Mouse (Mus musculus): ENCODE data around the gene Hoxd4.

The Hoxd4 gene

GRCm38 (mm10) chr2:74731799-74732512, 20.2 kb downstream of the Hoxd4 start:
- DNase-seq = no peak

- no peak for DNase-seq
Measured at GRCm38 (mm10) chr2:74732513-74733316, 21.0 kb downstream of the Hoxd4 start.

DNA sequence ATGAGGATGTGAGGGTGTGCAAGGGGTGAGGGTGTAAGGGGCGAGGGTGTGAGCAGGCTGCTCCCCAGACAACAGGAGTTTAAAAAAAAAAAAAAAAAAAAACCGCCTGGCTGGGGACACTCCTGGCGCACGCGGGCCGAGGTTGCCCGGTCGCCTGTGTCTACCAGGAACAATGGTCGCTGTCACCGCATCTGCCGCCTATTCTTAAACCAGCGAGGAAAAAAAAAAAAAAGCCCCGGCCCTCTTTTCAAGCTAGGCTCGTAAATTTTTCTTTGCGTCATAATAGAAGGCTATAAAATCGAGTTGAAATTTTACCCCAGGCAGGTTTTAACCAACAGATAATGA, 21.6 kb downstream of the Hoxd4 start:
- DNase-seq = no peak

GRCm38 (mm10) chr2:74733765-74734164, 22.0 kb downstream of the Hoxd4 start:
- no peak for DNase-seq

DNA sequence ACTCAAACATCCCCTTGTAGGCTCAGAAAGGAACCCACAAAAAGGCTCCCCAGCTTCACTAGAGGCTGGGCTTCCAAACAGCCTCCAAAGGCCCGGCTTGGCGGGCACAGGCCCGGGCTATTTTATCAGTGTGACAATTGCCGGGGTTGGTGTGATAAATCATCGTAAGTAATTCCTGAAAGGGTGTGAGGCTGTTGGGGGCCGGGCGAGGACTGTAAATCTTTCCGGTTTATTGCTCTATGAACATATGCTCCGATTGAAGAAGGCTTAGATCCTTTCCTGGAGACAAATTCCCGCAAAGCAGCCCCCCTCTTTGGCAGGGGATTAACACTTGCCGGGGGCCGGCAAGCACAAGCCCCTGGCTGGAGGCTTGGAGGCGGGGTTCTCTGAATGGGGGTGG, 22.7 kb downstream of the Hoxd4 start:
- no peak for DNase-seq

DNA sequence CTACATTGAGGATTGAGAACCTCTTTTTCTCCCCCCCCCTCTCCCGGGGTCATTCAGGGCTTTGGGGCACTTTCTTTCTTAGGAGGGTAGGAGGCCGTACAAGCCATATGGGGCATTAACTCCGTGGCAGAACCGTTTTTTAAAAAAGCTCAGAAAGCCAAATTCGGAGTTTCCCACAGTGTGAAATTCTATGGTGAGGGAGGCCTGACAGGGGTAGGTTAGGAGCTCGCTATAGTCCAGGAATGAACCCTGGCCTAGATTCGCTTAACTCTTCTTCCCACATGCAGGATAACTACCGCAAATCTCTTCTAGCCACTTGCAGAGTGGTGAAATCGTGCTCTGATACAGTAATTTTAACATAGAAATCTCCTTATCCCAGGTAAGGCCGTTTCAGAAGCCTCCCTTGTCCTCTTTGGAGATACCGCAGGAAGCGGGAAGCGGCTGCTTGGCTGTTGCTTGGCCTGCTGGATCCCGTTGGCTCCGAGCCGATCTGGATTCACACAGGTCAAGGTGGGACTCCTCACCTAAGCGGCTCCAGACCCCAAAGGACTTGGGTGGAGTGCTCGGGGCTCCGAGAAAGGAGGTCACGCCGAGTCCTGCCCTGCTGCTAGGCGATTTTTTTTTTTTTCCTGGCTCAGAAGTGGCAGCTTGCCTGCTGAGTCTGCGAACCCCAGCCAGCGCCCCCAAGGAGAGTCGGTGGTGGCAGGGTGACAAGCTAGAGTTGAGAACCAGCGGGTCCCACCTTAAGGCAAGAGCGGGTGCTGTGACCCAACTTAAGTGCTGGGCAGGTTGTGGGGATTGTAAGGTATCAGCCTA, 23.5 kb downstream of the Hoxd4 start:
- no peak for DNase-seq

DNA sequence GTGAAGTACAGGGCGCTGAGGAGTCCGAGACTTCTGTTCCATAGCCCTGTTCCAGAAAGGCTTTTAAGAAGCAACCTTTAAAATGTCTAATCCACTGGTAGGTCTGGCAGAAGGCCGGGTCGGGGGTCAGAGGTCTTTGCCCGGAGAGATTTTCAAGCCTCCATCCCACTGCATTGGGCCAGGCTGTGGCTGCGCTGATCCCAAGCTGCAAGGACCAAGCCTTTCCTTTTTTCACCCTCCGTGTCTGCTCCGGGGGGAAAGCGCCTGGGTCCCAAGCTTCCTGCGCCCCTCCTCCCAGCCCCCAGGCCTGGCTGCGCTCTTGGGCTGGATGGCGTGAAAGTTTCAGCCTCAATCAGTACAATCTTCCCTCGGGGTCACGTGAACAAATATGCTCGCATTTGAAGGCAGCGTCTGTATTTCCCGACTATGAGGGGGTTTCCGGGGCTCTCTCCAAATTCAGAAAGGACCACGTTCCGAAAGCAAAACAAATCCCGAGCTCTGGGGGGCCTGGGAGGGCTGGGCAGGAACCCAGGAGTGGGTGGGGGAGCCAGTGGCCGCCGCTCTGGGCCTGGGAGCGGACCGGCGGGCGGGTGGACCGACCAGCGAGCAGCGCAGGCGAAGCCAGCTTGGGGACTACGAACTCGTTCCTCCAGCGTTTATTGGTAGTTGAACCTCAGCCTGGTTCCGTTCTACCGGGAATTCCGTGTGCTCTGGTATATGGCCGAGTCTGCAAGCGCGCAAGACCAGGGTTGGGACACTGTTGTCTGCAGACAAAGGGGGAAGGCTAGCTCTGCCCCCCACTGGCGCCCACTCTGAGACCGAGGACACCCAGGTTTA, 24.3 kb downstream of the Hoxd4 start:
- no peak for DNase-seq

DNA sequence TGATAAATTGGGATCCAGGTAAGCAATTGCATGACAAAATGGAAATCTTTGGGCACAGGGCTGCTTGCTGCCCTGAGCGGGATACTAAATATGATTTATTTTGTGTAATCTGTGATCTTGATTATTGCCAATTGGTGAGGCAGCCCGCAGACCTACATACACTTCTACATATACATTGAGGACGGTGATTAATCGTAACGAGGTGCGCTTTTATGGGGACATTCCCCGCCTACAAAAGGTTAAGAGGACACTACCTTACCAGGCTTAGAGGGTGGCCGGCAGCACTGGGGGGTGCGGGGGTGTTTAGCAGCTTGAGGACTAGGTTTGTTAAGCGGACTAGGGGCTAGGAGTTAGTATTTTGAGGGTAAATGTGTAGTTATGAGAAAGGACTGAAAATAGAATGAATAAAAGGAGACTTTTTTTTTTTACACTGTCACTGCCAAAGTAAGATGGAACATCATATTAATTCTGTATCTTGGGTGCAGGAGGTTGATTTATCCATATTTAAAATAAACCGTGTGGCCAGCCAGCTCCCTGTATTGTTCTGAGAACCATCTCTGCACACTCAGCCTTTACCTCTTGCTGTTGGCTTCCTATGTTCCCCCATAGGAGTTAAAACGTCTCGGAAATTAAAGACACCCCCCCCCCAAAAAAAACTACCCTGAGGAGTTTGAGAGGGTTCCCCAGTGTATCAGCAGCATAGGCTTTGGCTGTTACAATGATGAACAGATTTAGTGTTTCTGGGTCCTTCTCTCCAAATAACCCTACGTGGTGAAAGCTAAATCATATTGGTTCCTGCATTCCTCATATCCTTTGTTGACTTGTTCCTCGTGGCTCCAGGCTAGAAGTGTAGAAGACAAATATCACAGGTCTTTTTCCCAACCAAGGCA, 25.2 kb downstream of the Hoxd4 start:
- DNase-seq = no peak

GRCm38 (mm10) chr2:74737578-74738070, 25.9 kb downstream of the Hoxd4 start:
- DNase-seq = no peak

- no peak for DNase-seq
Measured at GRCm38 (mm10) chr2:74738623-74739475, 27.1 kb downstream of the Hoxd4 start.

DNA sequence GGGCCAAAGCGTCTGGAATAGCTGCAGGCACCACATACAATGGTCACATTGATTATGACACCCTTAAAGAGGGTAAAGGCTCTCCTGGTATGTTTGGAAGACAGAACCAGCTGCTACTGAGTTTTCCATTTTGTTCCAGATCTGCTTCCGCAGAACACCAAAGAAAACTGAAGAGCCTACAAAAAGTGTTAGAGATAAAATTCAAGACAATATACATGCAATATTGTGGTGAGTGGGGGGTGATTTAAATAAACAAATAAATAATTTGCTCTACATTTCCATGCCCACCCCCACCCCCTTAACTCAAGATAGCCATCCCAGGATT, 27.7 kb downstream of the Hoxd4 start:
- no peak for DNase-seq

GRCm38 (mm10) chr2:74739869-74740268, 28.1 kb downstream of the Hoxd4 start:
- no peak for DNase-seq

- no peak for DNase-seq
Measured at GRCm38 (mm10) chr2:74740311-74741091, 28.8 kb downstream of the Hoxd4 start.

DNA sequence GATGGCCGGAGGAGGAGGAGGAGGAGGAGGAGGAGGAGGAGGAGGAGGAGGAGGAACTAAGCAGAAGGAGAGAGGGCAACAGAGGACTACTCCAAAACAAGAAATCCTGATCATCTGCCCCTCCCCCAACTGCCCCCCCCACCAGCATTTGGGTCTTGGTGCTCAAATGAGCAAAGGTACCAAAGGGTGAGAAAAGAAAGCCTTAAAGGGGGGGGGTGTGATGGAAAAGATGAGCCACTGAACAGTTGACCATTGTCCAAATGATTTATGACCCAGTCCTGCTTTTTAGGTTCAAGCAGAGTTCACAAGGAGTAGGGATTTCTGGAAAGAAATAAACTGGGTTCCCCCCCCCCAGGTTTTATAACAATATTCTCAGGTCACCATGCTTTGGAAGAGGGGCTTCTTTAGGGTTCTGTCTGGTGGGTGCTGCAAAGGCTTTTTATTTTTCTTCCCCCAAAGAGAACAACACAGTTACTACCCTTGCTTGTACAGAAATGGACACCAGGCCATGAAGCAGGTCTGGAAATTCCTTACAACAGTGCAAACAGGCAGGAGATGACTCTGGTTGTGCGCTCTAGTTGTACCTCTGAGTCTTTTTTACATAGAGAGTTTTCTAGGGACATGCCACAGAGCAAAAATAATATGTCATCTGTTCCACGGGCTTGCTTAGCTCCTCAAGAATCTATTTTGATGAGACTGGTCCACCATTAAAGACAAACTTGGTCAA, 29.7 kb downstream of the Hoxd4 start:
- no peak for DNase-seq

DNA sequence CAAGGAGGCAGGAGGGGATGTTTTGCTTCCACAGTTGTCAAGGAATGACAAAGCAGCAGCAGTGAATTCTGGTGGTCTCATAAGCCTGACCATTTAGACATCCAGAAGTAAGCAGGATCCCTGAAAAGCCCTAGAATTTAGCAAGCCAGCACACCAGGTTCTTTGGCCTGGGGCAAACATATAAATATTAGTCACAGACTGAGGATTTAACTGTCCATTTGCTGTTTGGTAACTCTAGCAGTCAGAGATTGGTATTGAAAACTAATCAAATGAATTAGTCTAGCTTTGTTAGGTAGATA, 30.2 kb downstream of the Hoxd4 start:
- no peak for DNase-seq

GRCm38 (mm10) chr2:74745540-74746297, 34.0 kb downstream of the Hoxd4 start:
- no peak for DNase-seq

DNA sequence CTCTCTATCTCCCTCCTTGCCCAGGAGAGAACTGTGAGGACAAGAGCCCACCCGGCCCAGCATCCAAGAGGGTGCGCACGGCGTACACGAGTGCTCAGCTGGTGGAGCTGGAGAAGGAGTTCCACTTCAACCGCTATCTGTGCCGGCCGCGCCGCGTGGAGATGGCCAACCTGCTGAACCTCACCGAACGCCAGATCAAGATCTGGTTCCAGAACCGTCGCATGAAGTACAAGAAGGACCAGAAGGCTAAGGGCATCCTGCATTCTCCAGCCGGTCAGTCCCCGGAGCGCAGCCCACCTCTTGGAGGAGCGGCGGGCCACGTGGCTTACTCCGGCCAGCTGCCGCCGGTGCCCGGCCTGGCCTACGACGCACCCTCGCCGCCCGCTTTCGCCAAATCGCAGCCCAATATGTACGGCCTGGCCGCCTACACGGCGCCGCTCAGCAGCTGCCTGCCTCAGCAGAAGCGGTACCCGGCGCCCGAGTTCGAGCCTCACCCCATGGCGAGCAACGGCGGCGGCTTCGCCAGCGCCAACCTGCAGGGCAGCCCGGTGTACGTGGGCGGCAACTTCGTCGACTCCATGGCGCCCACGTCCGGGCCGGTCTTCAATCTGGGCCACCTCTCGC, 34.7 kb downstream of the Hoxd4 start:
- DNase-seq = no peak

DNA sequence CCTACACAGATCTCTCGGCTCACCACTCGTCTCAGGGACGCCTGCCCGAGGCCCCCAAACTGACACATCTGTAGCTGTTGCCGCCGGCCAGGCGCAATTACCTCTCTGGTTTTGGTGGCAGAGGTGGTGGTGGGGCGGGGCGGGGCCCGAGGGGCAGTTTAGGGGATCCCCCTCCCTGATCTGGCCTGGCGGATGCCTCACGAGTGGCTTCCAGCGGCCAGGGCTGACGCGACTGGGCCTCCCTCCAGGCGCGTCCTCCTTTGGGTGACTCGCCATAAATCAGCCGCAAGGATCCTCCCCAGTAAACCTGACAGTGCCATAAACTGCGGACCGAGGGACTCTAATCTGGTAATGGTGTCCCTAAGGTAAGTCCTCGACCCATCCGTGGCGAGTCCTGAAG, 35.3 kb downstream of the Hoxd4 start:
- no peak for DNase-seq

Data from layer of hippocampus, adult 9-11 months (tissue).